Mouse (Mus musculus) MEL (cell line): ENCODE data around the gene Eif4e2. TPM values are rescaled to one million over a fixed set of nuclear protein-coding genes. Genes with fewer than 3 reads are reported as not detected.

Experiments used
- DNase-seq: peaks from one replicate; pipeline ENCODE4 v3.0.0; 2011; ENCODE audit warnings: low read depth, low spot score
- H3K27ac ChIP-seq: 2 replicates; pipeline ENCODE4 v1.5.1; 2012; ENCODE audit warnings: low read depth, mild to moderate bottlenecking, control low read depth, low read length, moderate library complexity; ENCODE audit not compliant: control insufficient read depth
- H3K27me3 ChIP-seq, 2 experiments: fragments of 150-350 bp in 1 of 2; sonication (generic) in 1 of 2; 2 replicates each; pipeline ENCODE4 v1.6.1; 2012; ENCODE audit warnings: low read length in 2 of 2, mild to moderate bottlenecking in 2 of 2, improper control_type of control experiment in 1 of 2, moderate library complexity in 1 of 2; ENCODE audit not compliant: insufficient read depth in 2 of 2, control insufficient read depth in 1 of 2
- H3K36me3 ChIP-seq, 2 experiments: 2 replicates each; pipeline ENCODE4 v1.6.1; 2012 to 2014; ENCODE audit warnings: low read length in 2 of 2, improper control_type of control experiment in 1 of 2, inconsistent platforms in 1 of 2, mild to moderate bottlenecking in 1 of 2; ENCODE audit not compliant: insufficient read depth in 2 of 2, control insufficient read depth in 1 of 2
- H3K4me1 ChIP-seq, 2 experiments: fragments of 150-350 bp in 1 of 2; sonication (generic) in 1 of 2; 2 replicates each; pipeline ENCODE4 v1.6.1; 2012; ENCODE audit warnings: low read length in 2 of 2, improper control_type of control experiment in 1 of 2, mild to moderate bottlenecking in 1 of 2; ENCODE audit not compliant: insufficient read depth in 2 of 2, control insufficient read depth in 1 of 2
- H3K4me3 ChIP-seq, 2 experiments: fragments of 150-350 bp in 1 of 2; sonication (generic) in 1 of 2; 2 replicates each; pipeline ENCODE4 v1.5.1; 2012; ENCODE audit warnings: low read depth in 2 of 2, low read length in 2 of 2, mild to moderate bottlenecking in 2 of 2, moderate library complexity in 2 of 2, control low read depth in 1 of 2, improper control_type of control experiment in 1 of 2; ENCODE audit not compliant: control insufficient read depth in 1 of 2, insufficient read depth in 1 of 2
- H3K79me2 ChIP-seq: 2 replicates; pipeline ENCODE4 v1.6.1; 2012; ENCODE audit warnings: mild to moderate bottlenecking, low read length, moderate library complexity; ENCODE audit not compliant: control insufficient read depth, poor library complexity, insufficient read depth
- H3K9ac ChIP-seq: 2 replicates; pipeline ENCODE4 v1.6.1; 2012; ENCODE audit warnings: low read depth, mild to moderate bottlenecking, control low read depth, low read length, moderate library complexity; ENCODE audit not compliant: control insufficient read depth, poor library complexity, severe bottlenecking
- H3K9me3 ChIP-seq: fragments of 150-350 bp; sonication (generic); replicated peaks from 2 replicates; pipeline ENCODE4 v1.6.1; 2012; ENCODE audit warnings: mild to moderate bottlenecking, low read length, improper control_type of control experiment, moderate library complexity; ENCODE audit not compliant: insufficient read depth
- BHLHE40 ChIP-seq: IDR thresholded peaks from 2 replicates; pipeline ENCODE4 v1.6.1; 2012; ENCODE audit warnings: low read depth, mild to moderate bottlenecking, inconsistent platforms, low read length, improper control_type of control experiment, borderline replicate concordance
- CHD1 ChIP-seq: IDR thresholded peaks from 2 replicates; pipeline ENCODE4 v1.6.1; 2012; ENCODE audit warnings: low read depth, mild to moderate bottlenecking, inconsistent platforms, low read length, improper control_type of control experiment
- CHD2 ChIP-seq: IDR thresholded peaks from 2 replicates; pipeline ENCODE4 v1.6.1; 2011; ENCODE audit warnings: low read length, improper control_type of control experiment
- GABPA ChIP-seq: IDR thresholded peaks from 2 replicates; pipeline ENCODE4 v1.6.1; 2012; ENCODE audit warnings: low read depth, mild to moderate bottlenecking, inconsistent platforms, low read length, improper control_type of control experiment, moderate library complexity
- GATA1 ChIP-seq: IDR thresholded peaks from 2 replicates; pipeline ENCODE4 v1.6.1; 2011; ENCODE audit warnings: low read depth, low read length, improper control_type of control experiment
- JUND ChIP-seq: IDR thresholded peaks from 2 replicates; pipeline ENCODE4 v1.6.1; 2011; ENCODE audit warnings: low read depth, mild to moderate bottlenecking, improper control_type of control experiment, low read length
- MAFK ChIP-seq: IDR thresholded peaks from 2 replicates; pipeline ENCODE4 v1.6.1; 2011; ENCODE audit warnings: low read depth, mild to moderate bottlenecking, low read length, improper control_type of control experiment, borderline replicate concordance
- MAX ChIP-seq: IDR thresholded peaks from 2 replicates; pipeline ENCODE4 v1.6.1; 2011; ENCODE audit warnings: low read length, improper control_type of control experiment
- MAZ ChIP-seq: IDR thresholded peaks from 2 replicates; pipeline ENCODE4 v1.6.1; 2012; ENCODE audit warnings: low read depth, mild to moderate bottlenecking, inconsistent platforms, low read length, improper control_type of control experiment
- MEF2A ChIP-seq: IDR thresholded peaks from 2 replicates; pipeline ENCODE4 v1.6.1; 2014; ENCODE audit warnings: low read depth, mild to moderate bottlenecking, inconsistent platforms, low read length, improper control_type of control experiment; ENCODE audit not compliant: poor library complexity, insufficient replicate concordance, severe bottlenecking; ENCODE audit errors: extremely low read depth
- MYB ChIP-seq: IDR thresholded peaks from 2 replicates; pipeline ENCODE4 v1.6.1; 2011; ENCODE audit warnings: mild to moderate bottlenecking, low read depth, low read length, improper control_type of control experiment
- MYC ChIP-seq: IDR thresholded peaks from 2 replicates; pipeline ENCODE4 v1.6.1; 2011; ENCODE audit warnings: low read depth, mild to moderate bottlenecking, low read length, improper control_type of control experiment, moderate library complexity
- NELFE ChIP-seq: IDR thresholded peaks from 2 replicates; pipeline ENCODE4 v1.6.1; 2011; ENCODE audit warnings: low read depth, low read length, improper control_type of control experiment
- NRF1 ChIP-seq: IDR thresholded peaks from 2 replicates; pipeline ENCODE4 v1.6.1; 2014; ENCODE audit warnings: low read depth, mild to moderate bottlenecking, inconsistent platforms, low read length, improper control_type of control experiment, moderate library complexity; ENCODE audit not compliant: poor library complexity, insufficient read depth, severe bottlenecking
- POLR2AphosphoS5 ChIP-seq: IDR thresholded peaks from 2 replicates; pipeline ENCODE4 v1.6.1; 2012; ENCODE audit warnings: low read depth, borderline replicate concordance, mild to moderate bottlenecking, inconsistent platforms, low read length, moderate library complexity, mixed read lengths
- SIN3A ChIP-seq: IDR thresholded peaks from 2 replicates; pipeline ENCODE4 v1.6.1; 2012; ENCODE audit warnings: low read length, improper control_type of control experiment, inconsistent platforms
- TBP ChIP-seq: IDR thresholded peaks from 2 replicates; pipeline ENCODE4 v1.8.0; 2011; ENCODE audit warnings: low read depth, low read length, improper control_type of control experiment
- UBTF ChIP-seq: IDR thresholded peaks from 2 replicates; pipeline ENCODE4 v1.6.1; 2012; ENCODE audit warnings: low read depth, mild to moderate bottlenecking, inconsistent platforms, low read length, improper control_type of control experiment, moderate library complexity, borderline replicate concordance; ENCODE audit not compliant: insufficient read depth
- ZMIZ1 ChIP-seq: IDR thresholded peaks from 2 replicates; pipeline ENCODE4 v1.6.1; 2012; ENCODE audit warnings: low read depth, mild to moderate bottlenecking, inconsistent platforms, low read length, improper control_type of control experiment, moderate library complexity
- polyA plus RNA-seq, 2 experiments: library from polyadenylated mRNA; stranded (reverse) in 1 of 2; unstranded in 1 of 2; fragments of >175 nt in 1 of 2; fragments of >200 nt in 1 of 2; gene quantifications; 2 replicates each; pipeline versions ENCODE4 v1.2.1 to v1.2.4; 2012; ENCODE audit warnings: low replicate concordance in 2 of 2, low read depth in 1 of 2; ENCODE audit not compliant: insufficient read length in 2 of 2, insufficient read depth in 1 of 2, missing spikeins in 1 of 2
- total RNA-seq: library from RNA; depleted of rRNA; stranded (reverse); fragments of 300-350 nt; gene quantifications from 2 replicates; pipeline ENCODE4 v1.2.3, GENCODE M21; 2012

Eif4e2 gene
- total and polyA plus RNA-seq, 3 experiments = 132 to 220 (median 165) TPM

- H3K79me2 ChIP-seq = no peaks in the 10 kb centered on the region
- H3K4me3 ChIP-seq = no peak overlapping the region
- no peaks in the 10 kb centered on the region for H3K9me3 ChIP-seq
- no peaks in the 10 kb centered on the region for H3K36me3 ChIP-seq
- no peak for DNase-seq
- no peak for TF ChIP-seq GABPA
- no peak for TF ChIP-seq NRF1
- TF ChIP-seq UBTF = no peak
- peaks cover 5 to 9% of the 10 kb centered on the region in 2 experiments for H3K27me3 ChIP-seq
- H3K27ac ChIP-seq = no peak overlapping the region
- H3K4me1 ChIP-seq = no peaks in the 10 kb centered on the region
- H3K9ac ChIP-seq = no peak overlapping the region
Measured at GRCm38 (mm10) chr1:87274134-87274533, 60.4 kb downstream of the Eif4e2 start.

DNA sequence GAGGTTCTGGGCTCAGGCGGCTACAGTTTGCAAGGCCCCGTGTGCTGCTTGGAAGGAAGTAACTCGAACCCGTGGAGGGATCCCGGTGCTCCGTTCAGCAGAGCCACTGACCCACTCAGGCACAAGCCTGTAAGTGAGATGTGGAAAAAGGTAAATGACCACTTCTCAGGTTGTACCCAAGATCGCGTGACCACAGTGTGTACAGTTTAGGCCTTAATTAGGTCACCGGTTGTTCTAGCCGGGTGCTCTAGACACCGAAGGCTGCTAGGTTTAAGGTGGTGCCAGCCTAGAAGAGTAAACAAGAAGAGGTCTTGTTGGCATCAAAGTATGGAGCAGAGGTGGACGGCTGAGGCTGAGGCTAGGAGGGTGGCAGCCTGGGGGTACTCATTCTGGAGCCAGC lies 61.4 kb downstream of the Eif4e2 start:
- no peak for DNase-seq
- Histone ChIP-seq H3K4me3 (no peak overlapping the region), H3K4me1 (no peaks in the 10 kb centered on the region), H3K79me2 (no peaks in the 10 kb centered on the region), H3K9me3 (no peaks in the 10 kb centered on the region), H3K9ac (no peak overlapping the region), H3K27me3 (peaks cover 5 to 9% of the 10 kb centered on the region in 2 experiments), H3K36me3 (no peaks in the 10 kb centered on the region), H3K27ac (no peak overlapping the region)
- TF ChIP-seq MAZ (no peak), MAX (no peak), TBP (no peak), MYB (no peak), CHD1 (no peak), CHD2 (no peak)

DNA sequence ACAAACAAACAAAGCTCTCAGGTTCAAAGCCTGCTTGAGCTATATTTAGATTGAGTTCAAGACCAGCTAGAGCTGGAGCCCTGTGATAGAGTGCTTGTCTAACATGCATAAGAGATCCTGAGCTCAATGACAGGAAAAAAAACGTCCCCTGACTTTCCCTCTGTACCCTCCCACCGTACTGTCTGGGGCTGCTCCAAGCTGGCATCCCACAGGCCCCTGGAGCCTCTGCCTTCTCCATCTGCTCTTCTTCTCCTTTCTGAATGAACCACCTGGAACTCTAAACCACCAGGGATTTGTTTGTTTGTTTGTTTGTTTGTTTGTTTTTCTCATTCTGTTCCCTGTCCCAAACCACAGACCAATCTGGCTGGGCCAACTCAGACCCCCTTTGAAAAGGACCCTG lies 62.3 kb downstream of the Eif4e2 start:
- no peak overlapping the region for H3K27ac ChIP-seq
- H3K9ac ChIP-seq = no peak overlapping the region
- no peaks in the 10 kb centered on the region for H3K79me2 ChIP-seq
- DNase-seq = no peak
- H3K36me3 ChIP-seq = no peaks in the 10 kb centered on the region
- no peaks in the 10 kb centered on the region for H3K9me3 ChIP-seq
- TF ChIP-seq JUND (no peak), NELFE (no peak), MEF2A (no peak), SIN3A (no peak), MYC (no peak), CHD1 (no peak), GATA1 (no peak), BHLHE40 (no peak), MYB (no peak), POLR2AphosphoS5 (no peak), TBP (no peak), ZMIZ1 (no peak), MAFK (no peak)
- H3K4me3 ChIP-seq = no peak overlapping the region
- no peaks in the 10 kb centered on the region for H3K4me1 ChIP-seq
- H3K27me3 ChIP-seq = peaks cover 5 to 9% of the 10 kb centered on the region in 2 experiments
